Mouse (Mus musculus) bone marrow macrophage, adult 2 months (primary cell): ENCODE data around the gene Arsa.

ENCODE experiments used
- CTCF ChIP-seq: IDR thresholded peaks from 2 replicates; pipeline ENCODE4 v1.5.1; 2012; ENCODE audit warnings: low read depth, mild to moderate bottlenecking, low read length, moderate library complexity
- POLR2A ChIP-seq: IDR thresholded peaks from 2 replicates; pipeline ENCODE4 v1.6.1; 2012; ENCODE audit warnings: mild to moderate bottlenecking, low read depth, low read length, borderline replicate concordance

DNA sequence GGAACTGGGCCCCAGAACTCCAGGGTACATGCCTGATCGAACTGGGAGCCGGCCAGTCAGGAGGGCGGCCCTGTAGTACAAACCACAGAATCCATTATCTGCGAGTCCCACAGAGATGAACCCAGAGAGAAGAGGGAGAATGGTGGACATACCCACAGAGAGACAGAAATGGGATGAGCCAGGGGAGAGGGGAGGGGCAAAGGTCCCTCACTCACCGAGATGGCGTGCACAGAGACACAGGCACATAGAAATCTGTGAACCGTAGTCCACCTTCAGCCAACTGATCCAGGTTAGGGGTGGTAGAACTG is 2.0 kb downstream of the Arsa start:
- TF ChIP-seq POLR2A (no peak), CTCF (no peak)
